Mouse (Mus musculus) embryo, embryonic 9.5 days (tissue): Measurements from ENCODE around the gene Vdr.

Source experiments
- DNase-seq: peaks from one replicate; pipeline ENCODE4 v3.0.0-alpha.2; 2017; ENCODE audit errors: extremely low spot score

Vdr gene

GRCm38 (mm10) chr15:97812126-97812525 is 98.3 kb downstream of the Vdr start:
- no peak for DNase-seq

- no peak for DNase-seq
Measured at GRCm38 (mm10) chr15:97811307-97811706, 99.1 kb downstream of the Vdr start.

GRCm38 (mm10) chr15:97810399-97810798 is 100.0 kb downstream of the Vdr start:
- no peak for DNase-seq

- no peak for DNase-seq
Measured at GRCm38 (mm10) chr15:97809942-97810341, 100.5 kb downstream of the Vdr start.

- no peak for DNase-seq
Measured at GRCm38 (mm10) chr15:97809206-97809605, 101.2 kb downstream of the Vdr start.

- no peak for DNase-seq
Measured at GRCm38 (mm10) chr15:97808532-97808931, 101.9 kb downstream of the Vdr start.

- no peak for DNase-seq
Measured at GRCm38 (mm10) chr15:97807867-97808266, 102.6 kb downstream of the Vdr start.
